ENCODE assay signal across 25 mouse cellular contexts in the genomic region with DNA sequence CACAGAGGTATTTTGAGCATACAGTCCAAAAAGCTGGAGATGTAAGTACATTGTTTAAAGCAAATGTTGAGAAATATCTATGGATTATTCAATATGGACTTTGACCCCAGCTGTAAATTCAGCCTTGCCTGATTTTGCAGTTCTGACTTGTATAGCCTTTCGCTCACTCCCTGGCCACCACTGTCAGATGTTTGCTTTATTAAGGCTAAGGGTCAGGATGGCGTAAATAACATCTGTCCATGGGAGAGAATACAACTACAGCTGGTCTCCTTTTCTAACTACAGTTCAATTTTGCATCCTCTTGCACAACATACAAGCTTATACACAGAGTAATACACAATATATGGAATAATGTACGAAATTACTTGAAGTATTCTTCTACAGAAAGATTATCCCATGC.
DNase-seq lines count a peak whose midpoint lies in the region; ATAC-seq lines count a peak whose summit lies in the region.
"Had no signal": no experiment of that assay in that cellular context is flagged by ENCODE, and none has a peak within 500 bp of the region (broad histone marks: within the 10 kb centered on the region; RNA-seq: fewer than 3 reads in every experiment).

No protein-coding gene starts in this region.

- H3K4me3 ChIP-seq in liver, embryonic 15.5 days (replicated peaks), result no peak overlapping the region
- H3K4me3 ChIP-seq in intestine, embryonic 15.5 days (replicated peaks), result no peak overlapping the region
- no peak overlapping the region for H3K4me3 ChIP-seq in liver, embryonic 16.5 days (ENCODE audit: low read depth, low read length)
- H3K4me3 ChIP-seq in limb, embryonic 10.5 days, result no peak overlapping the region
- H3K4me3 ChIP-seq: forebrain, embryonic 13.5 days; heart, embryonic 10.5 days; heart, embryonic 15.5 days; kidney, embryonic 15.5 days; left cerebral cortex, adult 2 months; limb, embryonic 13.5 days; midbrain, embryonic 15.5 days had no signal

- ATAC-seq in liver, embryonic 15.5 days (ENCODE audit: insufficient read depth), result peak; percentile 49; the same call in 1 of the 2 replicates
- peak; percentile 62; the same call in 1 of the 2 replicates for ATAC-seq in intestine, embryonic 15.5 days
- ATAC-seq in liver, embryonic 16.5 days (ENCODE audit: low read depth), result peak; percentile 84
- ATAC-seq: forebrain, embryonic 13.5 days; hindbrain, embryonic 16.5 days; midbrain, embryonic 15.5 days; Patski had no signal

- H3K9me3 ChIP-seq in liver, embryonic 15.5 days (replicated peaks), result no peaks in the 10 kb centered on the region
- no peaks in the 10 kb centered on the region for H3K9me3 ChIP-seq in intestine, embryonic 15.5 days
- no peaks in the 10 kb centered on the region for H3K9me3 ChIP-seq in liver, embryonic 16.5 days (replicated peaks; ENCODE audit: control insufficient read depth, low read length)
- H3K9me3 ChIP-seq in limb, embryonic 10.5 days (replicated peaks), result no peaks in the 10 kb centered on the region
- H3K9me3 ChIP-seq: heart, embryonic 15.5 days; kidney, embryonic 15.5 days; limb, embryonic 13.5 days; midbrain, embryonic 15.5 days had no signal

- no peak for DNase-seq in liver
- DNase-seq in lung, postnatal 36 days, result peak; percentile 15
- DNase-seq in natural killer cell, adult 2 months (ENCODE audit: low spot score in 2 of 2), result no peak
- DNase-seq in limb, embryonic 10.5 days (ENCODE audit: low spot score), result no peak
- DNase-seq: adrenal gland, postnatal 10 days; cerebellum, adult 8-10 months; cerebellum, postnatal 25 days; gastrocnemius, postnatal 10 days; kidney, adult 11 months; kidney, postnatal 25 days; right cerebral cortex, postnatal 25 days; thymus, postnatal 14 days had no signal

- no peak overlapping the region for H3K4me2 ChIP-seq in liver, embryonic 15.5 days
- no peak overlapping the region for H3K4me2 ChIP-seq in intestine, embryonic 15.5 days (replicated peaks)
- no peak overlapping the region for H3K4me2 ChIP-seq in liver, embryonic 16.5 days (ENCODE audit: low read depth, low read length)
- H3K4me2 ChIP-seq: forebrain, embryonic 13.5 days; heart, embryonic 15.5 days; kidney, embryonic 15.5 days; limb, embryonic 13.5 days; midbrain, embryonic 15.5 days had no signal

- no peaks in the 10 kb centered on the region for H3K36me3 ChIP-seq in liver, embryonic 15.5 days (replicated peaks)
- H3K36me3 ChIP-seq in intestine, embryonic 15.5 days, result no peaks in the 10 kb centered on the region
- no peaks in the 10 kb centered on the region for H3K36me3 ChIP-seq in liver, embryonic 16.5 days (ENCODE audit: control insufficient read depth, insufficient read depth)
- no peaks in the 10 kb centered on the region for H3K36me3 ChIP-seq in limb, embryonic 10.5 days
- H3K36me3 ChIP-seq: heart, embryonic 10.5 days; heart, embryonic 15.5 days; kidney, embryonic 15.5 days; limb, embryonic 13.5 days; midbrain, embryonic 15.5 days had no signal

- H3K27ac ChIP-seq in liver, embryonic 15.5 days (replicated peaks), result no peak overlapping the region
- H3K27ac ChIP-seq in intestine, embryonic 15.5 days, result no peak overlapping the region
- H3K27ac ChIP-seq in liver, embryonic 16.5 days (ENCODE audit: low read length), result peak overlapping the region; percentile 39; the same call in 1 of the 2 replicates
- H3K27ac ChIP-seq in limb, embryonic 10.5 days, result no peak overlapping the region
- H3K27ac ChIP-seq: forebrain, embryonic 13.5 days; heart, embryonic 10.5 days; heart, embryonic 15.5 days; kidney, embryonic 15.5 days; left cerebral cortex, adult 2 months; limb, embryonic 13.5 days; macrophage; midbrain, embryonic 15.5 days had no signal

- H3K4me1 ChIP-seq in liver, embryonic 15.5 days (replicated peaks), result no peaks in the 10 kb centered on the region
- 0 out of 2 replicates have a peak, but pooled peaks cover 7% of the 10 kb centered on the region for H3K4me1 ChIP-seq in intestine, embryonic 15.5 days (replicated peaks)
- H3K4me1 ChIP-seq in liver, embryonic 16.5 days (ENCODE audit: control insufficient read depth, low read depth, low read length), result no peaks in the 10 kb centered on the region
- no peaks in the 10 kb centered on the region for H3K4me1 ChIP-seq in limb, embryonic 10.5 days
- H3K4me1 ChIP-seq: forebrain, embryonic 13.5 days; heart, embryonic 10.5 days; heart, embryonic 15.5 days; kidney, embryonic 15.5 days; midbrain, embryonic 15.5 days had no signal

- H3K27me3 ChIP-seq in liver, embryonic 15.5 days, result no peaks in the 10 kb centered on the region
- no peaks in the 10 kb centered on the region for H3K27me3 ChIP-seq in intestine, embryonic 15.5 days (replicated peaks)
- H3K27me3 ChIP-seq in liver, embryonic 16.5 days (ENCODE audit: control insufficient read depth, insufficient read depth, low read depth, low read length), result no peaks in the 10 kb centered on the region
- no peaks in the 10 kb centered on the region for H3K27me3 ChIP-seq in limb, embryonic 10.5 days (ENCODE audit: low read depth, poor library complexity, severe bottlenecking)
- H3K27me3 ChIP-seq: forebrain, embryonic 13.5 days; kidney, embryonic 15.5 days; midbrain, embryonic 15.5 days had no signal

- 54% methylated on average over 3 of the region's 3 CpGs for WGBS in liver, embryonic 15.5 days (ENCODE audit: insufficient replicate concordance)
- 66% methylated on average over 3 of the region's 3 CpGs for WGBS in intestine, embryonic 15.5 days
- WGBS in liver, embryonic 16.5 days (ENCODE audit: insufficient replicate concordance), result 47% methylated on average over 3 of the region's 3 CpGs
- 89% methylated on average over 3 of the region's 3 CpGs for WGBS in limb, embryonic 10.5 days

- no peak overlapping the region for H3K9ac ChIP-seq in liver, embryonic 15.5 days
- no peak overlapping the region for H3K9ac ChIP-seq in intestine, embryonic 15.5 days
- H3K9ac ChIP-seq in liver, embryonic 16.5 days (ENCODE audit: low read depth, low read length), result no peak overlapping the region
- H3K9ac ChIP-seq: forebrain, embryonic 13.5 days; heart, embryonic 15.5 days; kidney, embryonic 15.5 days; limb, embryonic 13.5 days; midbrain, embryonic 15.5 days had no signal
